Mouse (Mus musculus) lung, adult 2 months (tissue): ENCODE results near the gene Tbx20. TPM values are rescaled to one million over a fixed set of nuclear protein-coding genes. Genes with fewer than 3 reads are reported as not detected.

Source experiments
- DNase-seq: peaks from one replicate; pipeline ENCODE4 v3.0.0; 2022
- H3K4me1 ChIP-seq: fragments of 200-500 bp; 2 replicates; pipeline ENCODE4 v1.6.1; 2011; ENCODE audit warnings: low read length; ENCODE audit not compliant: control insufficient read depth, insufficient read depth
- H3K4me3 ChIP-seq: fragments of 200-500 bp; replicated peaks from 2 replicates; pipeline ENCODE3; 2011; ENCODE audit warnings: low read depth, mild to moderate bottlenecking, control low read depth, low read length; ENCODE audit errors: extremely low read depth
- CTCF ChIP-seq: fragments of 200-500 bp; IDR thresholded peaks from 2 replicates; pipeline ENCODE4 v1.5.1; 2011; ENCODE audit warnings: mild to moderate bottlenecking, low read length, control low read depth; ENCODE audit not compliant: insufficient read depth
- POLR2A ChIP-seq: fragments of 200-500 bp; IDR thresholded peaks from 2 replicates; pipeline ENCODE4 v1.6.1; 2011; ENCODE audit warnings: low read depth, mild to moderate bottlenecking, control low read depth, low read length, borderline replicate concordance; ENCODE audit errors: extremely low read depth
- WGBS: fragments of 180-500 bp; shearing (Covaris S2); methylation state at CpG from one replicate; pipeline ENCODE4 v1.1.7; 2018; 5-methylcytosine and 5-hydroxymethylcytosine counted together
- polyA plus RNA-seq: library from polyadenylated mRNA; depleted of rRNA; stranded (reverse); fragments of >200 nt; gene quantifications from 2 replicates; pipeline ENCODE4 v1.2.3, GENCODE M21; 2012; rRNA removed

Gene Tbx20
- polyA plus RNA-seq, 1 experiment = 1.6 TPM

DNA sequence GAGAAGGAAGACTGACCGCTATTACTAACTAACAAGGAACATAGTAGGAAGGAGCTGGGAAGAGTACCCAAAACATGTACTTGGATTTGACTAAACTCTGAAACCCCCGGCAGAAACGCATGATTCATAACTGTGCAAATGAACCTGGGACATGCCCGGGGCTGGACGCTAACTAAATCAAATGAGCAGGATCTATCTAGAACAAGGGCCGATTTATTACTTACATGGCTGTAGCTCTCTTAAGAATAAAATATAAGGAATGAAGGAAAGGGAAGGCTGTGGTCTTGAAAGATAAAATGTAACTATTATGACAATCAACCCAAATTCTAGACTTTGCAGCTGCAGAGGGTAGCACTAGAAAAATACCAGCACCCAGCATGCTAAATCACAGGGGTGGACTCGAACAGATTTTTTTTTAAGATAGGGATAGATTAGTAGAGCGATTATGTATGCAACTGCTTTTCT is 3.1 kb downstream of the Tbx20 start:
- no peak for DNase-seq
- 9% methylated on average over 8 of the region's 8 CpGs for WGBS
- H3K4me3 ChIP-seq = no peak overlapping the region
- H3K4me1 ChIP-seq = peaks cover 4% of the 10 kb centered on the region; the same call in 1 of the 2 replicates
- no peak for TF ChIP-seq CTCF
- TF ChIP-seq POLR2A = no peak

DNA sequence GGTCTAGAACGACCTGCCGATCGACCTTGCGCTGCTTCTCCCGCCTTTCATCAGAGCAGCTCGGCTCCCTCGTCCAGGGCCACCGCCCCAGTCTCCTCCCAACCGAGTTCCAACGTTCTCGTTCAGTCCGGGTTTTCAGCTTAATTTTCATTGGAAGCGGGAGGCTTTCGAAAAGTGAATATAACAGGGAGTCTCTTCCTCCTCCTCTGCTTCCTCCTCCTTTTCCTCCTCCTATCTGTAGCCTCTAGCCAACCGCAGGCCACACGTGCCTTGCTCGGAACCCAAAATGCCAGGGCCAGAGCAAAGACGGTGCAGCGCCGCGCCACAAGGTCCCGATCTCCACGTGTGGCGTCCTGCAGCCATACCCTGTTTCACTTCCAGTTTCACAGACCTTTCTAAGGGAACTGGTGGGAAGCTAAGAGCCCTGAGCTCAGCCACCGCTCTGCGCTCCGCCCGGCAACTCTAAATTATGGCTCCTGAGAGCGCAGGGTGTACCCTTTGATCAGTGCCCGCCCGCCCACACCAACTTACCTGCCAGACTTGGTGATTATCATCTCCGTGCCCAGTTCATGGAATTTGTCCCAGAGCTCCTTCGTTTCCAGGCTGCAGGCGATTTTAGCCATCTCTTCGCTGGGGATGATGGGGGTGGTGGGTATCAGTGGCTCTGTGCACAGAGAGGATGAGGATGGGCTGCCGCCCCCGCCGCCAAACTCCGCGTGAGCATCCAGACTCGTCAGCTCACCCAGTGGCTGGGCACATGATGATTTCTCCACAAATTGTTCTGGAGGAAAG is 3.8 kb downstream of the Tbx20 start:
- no peak for DNase-seq
- H3K4me1 ChIP-seq = peaks cover 4% of the 10 kb centered on the region; the same call in 1 of the 2 replicates
- no peak overlapping the region for H3K4me3 ChIP-seq
- 4% methylated on average over 41 of the region's 41 CpGs for WGBS
- TF ChIP-seq POLR2A (no peak), CTCF (no peak)

DNA sequence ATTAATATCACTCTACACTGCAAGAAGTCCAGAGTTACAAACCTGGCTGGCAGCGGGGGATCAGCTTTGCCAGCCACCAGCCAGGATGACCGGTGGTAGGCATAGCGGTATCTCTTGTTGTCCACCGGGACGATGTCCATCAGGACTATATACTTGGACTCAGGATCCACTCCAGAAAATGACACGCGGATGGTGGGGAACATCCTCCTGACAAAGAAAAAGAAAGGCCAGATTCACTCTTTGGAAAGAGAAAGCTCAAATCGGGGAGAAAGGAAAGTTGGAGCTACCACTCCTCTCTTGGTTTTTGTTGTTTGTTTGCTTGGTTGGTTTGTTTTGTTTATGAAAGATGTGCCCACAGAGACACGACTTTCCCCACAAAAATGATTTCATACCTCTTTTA is 4.5 kb downstream of the Tbx20 start:
- Histone ChIP-seq H3K4me3 (no peak overlapping the region), H3K4me1 (peaks cover 4% of the 10 kb centered on the region; the same call in 1 of the 2 replicates)
- WGBS = 14% methylated on average over 9 of the region's 9 CpGs
- DNase-seq = no peak
- TF ChIP-seq POLR2A = no peak
- no peak for TF ChIP-seq CTCF

DNA sequence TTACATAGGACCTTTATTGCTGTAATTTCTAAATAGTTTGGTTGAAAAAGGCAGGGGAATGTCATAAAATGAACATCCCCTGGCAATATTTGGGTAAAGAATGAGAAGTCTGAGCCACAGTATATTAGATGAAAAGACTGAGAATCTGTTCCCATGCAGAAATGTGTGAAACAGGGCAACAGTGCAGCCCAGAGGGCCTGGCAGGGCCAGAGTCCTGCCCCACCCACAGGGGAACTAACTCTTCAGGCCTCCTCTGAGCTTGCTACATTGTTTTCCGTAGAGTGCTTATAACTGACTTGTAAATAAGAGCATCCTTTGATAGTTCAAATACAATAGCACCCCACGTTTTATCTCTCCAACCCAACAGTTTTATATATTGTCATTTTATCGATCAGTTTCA is 7.0 kb downstream of the Tbx20 start:
- H3K4me3 ChIP-seq = no peak overlapping the region
- WGBS = 52% methylated on average over 3 of the region's 3 CpGs
- peaks cover 4% of the 10 kb centered on the region; the same call in 1 of the 2 replicates for H3K4me1 ChIP-seq
- TF ChIP-seq POLR2A = no peak
- DNase-seq = no peak

DNA sequence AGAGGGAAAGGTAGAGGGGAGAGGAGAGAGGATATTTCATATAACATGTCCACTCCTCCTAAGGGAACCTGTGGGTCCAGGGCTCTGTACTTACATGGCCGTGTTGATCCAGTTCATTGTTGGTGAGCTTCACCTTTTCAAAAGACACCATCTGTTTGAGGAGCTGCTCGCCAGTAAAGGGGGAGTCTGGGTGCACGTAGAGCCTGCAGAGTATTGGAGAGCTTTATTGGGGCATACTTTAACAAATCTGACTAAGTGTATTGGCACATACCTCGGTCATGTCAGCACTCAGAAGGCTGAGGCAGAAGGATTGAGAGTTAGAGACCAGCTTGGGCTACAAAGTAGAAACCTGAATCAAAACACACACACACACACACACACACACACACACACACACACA is 8.5 kb downstream of the Tbx20 start:
- Histone ChIP-seq H3K4me3 (no peak overlapping the region), H3K4me1 (peaks cover 4% of the 10 kb centered on the region; the same call in 1 of the 2 replicates)
- WGBS = 76% methylated on average over 4 of the region's 4 CpGs
- DNase-seq = no peak
- TF ChIP-seq CTCF = no peak
- TF ChIP-seq POLR2A = no peak

DNA sequence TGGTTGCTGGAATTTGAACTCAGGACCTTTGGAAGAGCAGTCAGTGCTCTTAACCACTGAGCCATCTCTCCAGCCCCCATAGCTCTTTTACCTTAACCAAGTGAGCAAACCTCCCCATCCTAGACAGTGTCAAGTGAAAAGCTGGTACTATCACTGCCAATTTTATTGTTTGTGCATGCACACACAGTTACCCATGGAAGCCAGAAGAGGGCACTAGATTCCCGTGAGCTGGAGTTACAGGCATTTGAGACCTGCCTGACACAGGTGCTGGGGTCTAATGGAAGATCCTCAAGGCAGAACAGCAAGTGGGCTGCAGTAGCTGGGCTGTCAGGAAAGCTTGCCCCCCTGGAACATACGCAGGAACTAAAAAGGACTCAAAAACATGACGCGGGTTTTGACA is 13.6 kb downstream of the Tbx20 start:
- TF ChIP-seq CTCF = no peak
- TF ChIP-seq POLR2A = no peak
- DNase-seq = no peak

DNA sequence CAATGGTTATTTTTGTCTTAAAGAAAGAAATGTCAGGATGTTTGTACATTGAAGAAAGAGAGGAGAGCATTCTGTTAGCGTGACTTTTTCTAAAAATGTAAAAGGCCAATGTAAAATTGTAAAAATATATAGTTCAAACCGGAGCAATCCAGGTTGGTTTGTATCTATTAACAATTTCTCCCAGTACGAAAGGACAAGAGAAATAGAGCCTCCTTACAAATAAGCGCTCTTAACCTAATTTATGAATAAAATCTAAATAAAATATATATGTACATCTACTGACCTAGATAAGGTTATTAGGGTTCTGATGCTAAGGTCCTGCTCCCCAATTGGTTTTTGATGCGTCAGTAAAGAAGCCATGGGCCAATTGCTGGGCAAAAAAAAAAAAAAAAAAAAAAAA is 29.1 kb downstream of the Tbx20 start:
- no peak overlapping the region for H3K4me3 ChIP-seq
- DNase-seq = no peak
- no peaks in the 10 kb centered on the region for H3K4me1 ChIP-seq
- TF ChIP-seq POLR2A = no peak
- TF ChIP-seq CTCF = no peak
- 87% methylated on average over 5 of the region's 5 CpGs for WGBS

More for the DNA sequence above, 13.6 kb downstream of the Tbx20 start:
- H3K4me1 ChIP-seq = no peaks in the 10 kb centered on the region
- WGBS = 46% methylated on average over 4 of the region's 4 CpGs
- no peak overlapping the region for H3K4me3 ChIP-seq

DNA sequence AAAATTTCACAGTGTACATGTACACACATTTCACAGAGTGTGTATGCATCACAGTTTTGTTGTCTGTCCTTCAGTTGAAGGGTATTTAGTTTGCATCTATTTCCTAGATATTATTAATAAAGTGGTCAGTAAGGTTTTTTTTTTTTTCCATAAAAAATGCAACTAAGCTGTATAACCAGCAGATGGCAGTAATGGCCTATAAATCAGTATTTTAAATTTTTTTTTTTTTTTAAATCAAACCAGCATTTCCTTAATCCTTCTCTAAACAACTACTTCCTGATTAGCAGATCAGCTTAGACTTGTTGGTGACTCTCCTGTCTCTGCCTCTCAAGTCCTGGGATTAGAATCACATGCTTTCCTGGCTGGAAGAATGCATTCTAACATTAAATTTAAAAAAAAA is 72.9 kb downstream of the Tbx20 start:
- no peak for TF ChIP-seq POLR2A
- TF ChIP-seq CTCF = no peak
- no peak for DNase-seq
- Histone ChIP-seq H3K4me1 (no peaks in the 10 kb centered on the region), H3K4me3 (no peak overlapping the region)

DNA sequence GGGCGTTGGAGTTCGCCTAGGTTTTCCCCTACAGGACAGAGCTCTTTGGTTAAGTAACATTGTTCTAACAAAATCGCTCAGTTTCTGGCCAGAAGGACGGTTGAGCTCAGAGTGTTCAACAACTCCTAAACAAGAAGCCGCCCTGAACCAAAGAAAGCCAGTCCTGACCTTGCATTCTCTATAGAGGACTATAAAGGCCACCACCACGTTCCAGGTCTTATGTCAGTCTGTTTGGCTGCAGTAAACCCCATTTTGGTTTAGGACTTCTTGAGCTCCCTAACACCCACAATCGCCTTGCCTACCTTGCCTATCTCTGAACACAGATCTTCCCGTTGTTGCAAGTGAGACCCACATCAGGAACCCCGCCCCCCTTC is 77.7 kb downstream of the Tbx20 start:
- TF ChIP-seq CTCF (no peak), POLR2A (no peak)
- Histone ChIP-seq H3K4me1 (no peaks in the 10 kb centered on the region), H3K4me3 (no peak overlapping the region)
- 16% methylated on average over 9 of the region's 9 CpGs for WGBS
- no peak for DNase-seq

DNA sequence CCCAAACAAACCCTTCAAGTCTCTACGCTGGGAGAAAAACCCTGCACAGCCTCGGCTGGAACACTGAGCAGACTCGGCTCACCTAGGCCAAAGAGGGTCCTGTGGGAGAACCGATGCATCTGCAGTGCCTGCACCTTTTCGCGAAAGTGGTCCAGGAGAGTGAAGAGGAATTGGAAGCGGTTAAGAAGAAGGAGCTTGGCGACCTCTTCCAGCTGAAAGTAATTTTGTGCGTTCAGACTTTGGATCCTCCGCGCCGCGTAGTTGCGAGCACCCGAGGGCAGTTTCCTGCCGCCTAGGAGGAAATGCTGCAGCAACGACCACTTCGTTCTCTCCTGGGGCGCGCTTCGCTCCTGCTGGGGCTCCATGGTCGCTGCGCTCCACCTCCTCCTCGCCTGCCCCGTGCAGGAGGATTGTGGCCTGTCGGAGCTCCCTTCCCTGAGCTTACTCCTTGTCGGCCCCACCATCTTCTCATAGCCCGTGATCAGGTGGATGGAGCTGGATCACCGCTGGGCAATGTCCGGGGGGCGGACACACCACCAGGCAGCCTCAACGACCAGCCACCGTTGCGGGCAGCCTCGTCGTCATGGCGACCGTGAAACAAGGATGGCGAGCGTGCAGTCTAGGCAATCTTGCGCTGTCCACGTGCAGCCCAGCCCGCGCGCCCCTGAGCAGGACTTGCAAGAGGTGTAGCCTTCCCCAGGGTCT is 78.3 kb downstream of the Tbx20 start, which contains the start of gene Dpy19l2:
Dpy19l2 (minus strand) TSS at position 594 of the 705 bp plus-strand sequence.
- no peak within 1 kb of the TSS for H3K4me3 ChIP-seq
- DNase-seq = no peak
- TF ChIP-seq CTCF = no peak
- TF ChIP-seq POLR2A = no peak
- WGBS = 2% methylated on average over 45 of the region's 45 CpGs
- no peaks in the 10 kb centered on the region for H3K4me1 ChIP-seq

Other genes starting within 250 kb of the Tbx20 start
- gene Cypt4, start 149.1 kb downstream of the Tbx20 start, polyA plus RNA-seq = not detected in 2 replicates
- 0.08 and 0.09 TPM in 2 replicates for gene Dpy19l2, start 78.0 kb downstream of the Tbx20 start, polyA plus RNA-seq